Mouse (Mus musculus) olfactory bulb, adult 2 months (tissue): Measurements from ENCODE around the gene Dctn2.

Experiments used
- CTCF ChIP-seq: fragments of 200-500 bp; IDR thresholded peaks from 2 replicates; pipeline ENCODE4 v1.5.1; 2012; ENCODE audit warnings: low read depth, mild to moderate bottlenecking, low read length, moderate library complexity; ENCODE audit not compliant: insufficient read depth
- POLR2A ChIP-seq: fragments of 200-500 bp; IDR thresholded peaks from 2 replicates; pipeline ENCODE4 v1.6.1; 2012; ENCODE audit warnings: mild to moderate bottlenecking, low read depth, low read length, moderate library complexity; ENCODE audit not compliant: insufficient read depth

GRCm38 (mm10) chr10:127324495-127324894, 58.3 kb downstream of the Dctn2 start:
- no peak for TF ChIP-seq CTCF
- no peak for TF ChIP-seq POLR2A
